Mouse (Mus musculus) spleen, postnatal 14 days (tissue): ENCODE data around the gene Slc10a1.

Source experiments
- DNase-seq, 2 experiments: peaks; one replicate each; pipeline ENCODE4 v3.0.0; 2021 to 2022; ENCODE audit warnings: low spot score in 2 of 2

Gene Slc10a1

DNA sequence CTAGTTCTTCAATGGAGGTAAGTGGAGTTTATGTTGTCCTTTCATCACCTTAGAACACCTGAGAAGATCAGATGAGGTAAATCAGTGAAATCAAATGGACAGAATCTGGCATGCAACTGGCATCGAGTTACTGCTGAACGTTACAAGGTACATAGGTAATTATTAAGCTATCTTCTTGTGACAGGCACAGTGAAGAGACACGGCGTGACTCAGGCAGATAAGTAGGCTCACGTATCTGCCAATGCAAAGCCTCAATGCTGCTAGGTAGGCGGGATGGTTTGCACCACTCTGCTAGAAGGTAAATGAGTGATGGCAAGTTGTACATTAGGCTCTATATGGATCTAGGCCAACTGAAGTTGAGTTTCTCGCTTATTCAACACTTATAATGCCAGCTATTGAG is 38.4 kb downstream of the Slc10a1 start:
- DNase-seq: no peak

DNA sequence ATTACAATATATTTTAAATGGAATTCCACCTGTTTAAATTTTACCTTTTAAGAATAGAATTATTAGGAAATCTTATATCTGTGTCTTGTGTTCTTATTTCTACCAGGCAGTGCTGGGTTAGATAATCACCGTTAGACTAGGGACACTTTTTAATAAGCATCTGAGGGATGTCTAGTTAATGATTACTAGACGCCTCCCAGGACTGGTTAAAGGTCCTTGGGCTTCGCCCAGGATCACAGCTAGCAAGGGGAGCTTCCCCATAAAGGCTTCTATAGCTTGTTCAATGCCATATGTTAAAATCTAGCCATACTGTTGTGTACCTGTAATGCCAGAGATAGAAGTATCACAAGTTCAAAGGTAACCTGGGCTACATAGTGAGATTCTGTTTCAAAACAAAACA is 39.6 kb downstream of the Slc10a1 start:
- no peak for DNase-seq

DNA sequence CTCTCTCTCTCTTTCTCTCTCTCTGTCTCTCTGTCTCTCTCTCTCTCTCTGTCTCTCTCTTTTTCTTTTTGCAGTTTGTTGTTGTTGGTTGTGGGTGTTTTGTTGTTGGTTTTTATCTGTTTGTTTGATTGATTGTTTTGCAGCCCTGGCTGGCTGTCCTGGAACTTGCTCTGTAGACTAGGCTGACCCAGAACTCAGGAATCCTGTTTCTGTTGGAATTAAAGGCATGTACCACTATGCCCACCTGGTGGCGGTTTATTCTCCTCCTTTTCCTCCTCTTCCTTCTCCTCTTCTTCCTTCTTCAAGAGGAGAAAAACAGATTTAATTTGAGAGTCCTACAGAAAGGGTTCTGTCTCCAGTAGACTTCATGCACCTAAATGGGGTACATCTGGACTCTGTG is 41.0 kb downstream of the Slc10a1 start:
- no peak for DNase-seq

DNA sequence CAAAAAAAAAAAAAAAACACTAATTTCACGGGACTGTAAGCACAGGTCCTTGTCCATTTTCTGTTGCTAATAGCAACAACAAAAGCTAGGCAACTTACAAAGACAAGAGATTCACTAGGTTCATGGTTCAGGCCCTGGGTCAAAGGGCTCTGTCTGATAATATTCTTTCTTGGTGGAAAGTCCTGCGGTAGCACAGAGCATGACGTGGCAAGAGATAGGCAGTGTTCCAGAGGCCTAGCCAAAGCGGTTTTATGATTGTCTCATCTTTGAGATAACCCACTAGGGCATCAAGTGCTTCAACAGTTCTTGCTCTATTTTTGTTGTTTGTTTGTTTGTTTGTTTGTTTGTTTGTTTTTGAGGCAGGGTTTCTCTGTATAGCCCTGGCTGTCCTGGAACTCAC is 42.0 kb downstream of the Slc10a1 start:
- no peak for DNase-seq

DNA sequence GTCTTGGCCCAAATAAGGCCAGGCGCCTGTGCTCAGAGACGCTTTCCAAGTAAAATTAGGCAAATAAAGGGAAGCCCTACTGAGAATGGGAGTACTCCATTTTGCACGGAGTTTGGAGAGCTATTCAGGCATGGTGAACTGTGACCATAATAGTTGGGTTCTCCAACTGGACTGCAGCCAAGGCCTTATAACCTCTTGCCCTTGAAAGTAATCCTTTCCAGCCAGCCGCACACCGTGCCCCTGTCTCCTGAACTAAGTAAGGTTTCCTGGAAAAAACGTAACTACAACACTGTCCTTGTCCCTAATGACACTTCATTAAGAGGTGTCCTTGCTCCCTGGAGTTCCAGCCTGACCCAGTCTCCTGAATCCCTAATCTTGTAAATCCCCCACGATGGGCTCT is 42.6 kb downstream of the Slc10a1 start:
- DNase-seq: no peak

DNA sequence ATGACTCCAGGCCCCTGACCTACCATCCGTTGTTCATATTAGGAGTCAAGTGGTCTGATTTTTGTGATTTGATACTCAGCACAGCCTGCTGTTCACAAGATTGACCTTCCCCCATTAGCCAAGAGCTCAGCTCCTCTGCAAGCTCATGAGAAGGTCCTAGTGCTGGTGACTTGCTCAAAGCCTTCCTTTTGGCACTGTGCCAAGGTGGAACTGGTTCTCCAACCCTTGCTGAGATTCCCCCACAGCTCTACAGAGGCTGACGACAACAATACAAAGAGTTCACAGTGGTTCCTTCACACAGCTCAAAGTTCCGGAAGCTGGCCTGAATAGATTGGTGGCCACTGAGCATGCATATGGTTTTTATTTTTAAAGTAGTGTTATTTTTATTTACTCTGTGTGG is 44.3 kb downstream of the Slc10a1 start:
- DNase-seq: no peak

DNA sequence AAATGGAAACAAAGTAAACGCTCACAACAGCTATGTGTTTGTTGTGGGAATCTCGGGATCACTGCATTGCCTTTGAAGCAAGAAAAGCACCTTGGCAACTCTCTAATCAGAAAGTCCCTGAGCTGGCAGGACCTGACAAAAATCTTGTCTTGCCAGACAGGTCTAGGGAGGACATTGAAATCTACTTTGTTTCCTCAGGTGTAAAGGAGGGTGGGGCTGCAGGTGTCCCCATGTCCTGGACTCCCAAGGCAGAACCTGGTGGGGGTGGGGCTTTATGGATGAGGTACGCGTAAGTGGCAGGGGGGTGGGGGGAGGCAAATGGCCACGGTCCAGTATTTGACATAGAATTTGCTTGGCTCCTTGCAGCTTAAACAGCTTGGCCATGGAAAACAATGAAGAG is 44.9 kb downstream of the Slc10a1 start:
- DNase-seq: no peak

DNA sequence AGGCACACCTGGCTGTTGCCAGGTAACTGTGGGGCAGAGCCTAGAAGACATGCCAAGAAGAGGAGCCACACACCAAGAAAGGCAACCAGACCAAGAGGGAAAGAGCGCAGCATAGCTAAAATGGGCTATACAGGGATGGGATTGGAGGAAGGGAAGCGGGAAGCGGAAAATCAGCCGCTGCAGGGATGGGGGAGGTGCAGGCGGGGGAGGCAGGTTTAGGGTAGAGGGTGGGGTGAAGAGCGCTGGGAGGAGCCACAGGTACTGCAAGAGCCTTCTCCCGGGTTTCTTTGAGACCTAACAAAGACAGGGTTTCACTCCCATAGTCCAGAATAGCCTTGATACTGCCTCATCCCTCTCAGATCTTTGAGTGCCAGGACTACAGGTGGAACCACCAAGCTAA is 45.6 kb downstream of the Slc10a1 start:
- no peak for DNase-seq

DNA sequence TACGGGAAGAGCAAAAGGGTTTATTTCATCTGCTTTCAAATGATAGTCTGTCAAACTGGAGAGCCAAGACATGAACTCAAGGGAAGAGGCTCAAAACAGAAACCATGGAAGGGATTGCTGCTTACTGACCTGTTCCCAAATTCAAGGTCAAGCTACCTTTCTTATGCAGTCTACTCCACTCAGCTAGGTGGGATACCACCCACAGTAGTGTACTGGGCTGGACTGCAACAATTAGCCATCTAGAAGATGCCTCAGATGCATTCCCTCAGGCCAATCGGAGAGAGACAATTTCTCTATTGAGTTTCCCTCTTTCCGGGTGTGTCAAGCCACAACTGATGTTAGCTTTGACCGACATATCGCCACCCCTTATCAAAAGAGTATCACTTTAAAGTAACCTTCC is 47.2 kb downstream of the Slc10a1 start:
- DNase-seq: no peak

DNA sequence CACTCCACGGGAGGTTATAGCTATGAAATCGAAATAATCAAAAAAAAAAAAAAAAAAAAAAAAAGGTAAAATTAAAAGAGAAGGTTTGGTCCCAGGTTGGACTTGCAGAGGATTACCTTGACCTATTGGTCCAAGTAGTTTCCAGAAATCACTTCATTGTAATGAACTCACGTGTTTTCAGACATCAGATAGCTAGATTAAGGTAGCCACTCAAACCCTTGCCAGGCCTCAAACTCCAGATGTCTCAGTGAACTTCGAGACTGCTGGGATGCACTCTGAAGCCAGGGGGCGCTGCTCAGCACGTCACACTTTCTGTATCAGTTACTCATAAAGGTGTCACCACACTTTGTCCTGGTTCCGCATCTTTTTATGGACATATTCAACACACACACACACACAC is 50.7 kb downstream of the Slc10a1 start:
- DNase-seq: peak; percentile 24 to 47

DNA sequence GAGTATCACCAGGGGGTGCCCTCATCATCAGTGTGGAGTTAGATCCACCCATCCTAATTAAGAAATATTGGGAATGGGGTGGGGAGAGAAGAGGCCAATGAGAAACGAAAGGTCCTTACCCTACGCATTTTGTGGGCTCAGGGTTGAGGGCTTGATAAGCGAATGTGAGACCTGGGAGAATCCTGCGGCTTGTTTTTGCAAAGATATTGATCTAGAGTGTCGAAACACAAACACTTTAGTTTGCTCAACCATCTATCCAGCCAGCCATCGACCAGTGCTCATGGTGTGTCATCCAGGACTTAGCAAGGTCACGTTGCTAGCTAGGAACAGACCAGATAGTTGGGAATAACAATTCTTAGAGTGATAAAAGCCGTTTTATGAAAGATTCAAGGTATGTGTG is 58.9 kb downstream of the Slc10a1 start:
- DNase-seq: no peak
